Mouse (Mus musculus) 416B (cell line): ENCODE measurements around the gene Thap4.
A peak's percentile ranks its signal among the peaks of the same experiment; 100 is the strongest.
"Not testable (repeated sequence)": the region's sequence is repeated elsewhere in the genome, so short reads cannot be mapped to it uniquely, and the experiment has no call there.

ENCODE experiments used
- DNase-seq: peaks from one replicate; pipeline ENCODE4 v3.0.0; 2011; ENCODE audit warnings: low read depth

Thap4 gene

GRCm38 (mm10) chr1:93754573-93755290 is at the start of gene Thap4:
Thap4 (minus strand) TSS chr1:93754864.
- peak; percentile 87 for DNase-seq

GRCm38 (mm10) chr1:93803556-93804507 is 49.2 kb upstream of the Thap4 start, which contains the start of gene Ing5:
Ing5 (plus strand) TSS chr1:93803965.
- peak; percentile 97 for DNase-seq

- peak; percentile 73 for DNase-seq
These were observed 48.1 kb upstream of the Thap4 start for GRCm38 (mm10) chr1:93802771-93803170.

GRCm38 (mm10) chr1:93801741-93802238 is 47.1 kb upstream of the Thap4 start, which contains the start of gene Dtymk:
Dtymk (minus strand) TSS chr1:93801934.
- peak; percentile 99 for DNase-seq

- peak; percentile 49 for DNase-seq
These were observed 46.2 kb upstream of the Thap4 start for GRCm38 (mm10) chr1:93800670-93801503.

- DNase-seq, result no peak
These were observed 41.2 kb upstream of the Thap4 start for GRCm38 (mm10) chr1:93795886-93796285.

GRCm38 (mm10) chr1:93794526-93794925 is 39.9 kb upstream of the Thap4 start:
- DNase-seq, result peak; percentile 60

GRCm38 (mm10) chr1:93786912-93787311 is 32.2 kb upstream of the Thap4 start:
- no peak for DNase-seq

GRCm38 (mm10) chr1:93776686-93777085 is 22.0 kb upstream of the Thap4 start:
- DNase-seq, result no peak

GRCm38 (mm10) chr1:93769901-93770300 is 15.2 kb upstream of the Thap4 start:
- DNase-seq, result no peak

GRCm38 (mm10) chr1:93767600-93767999 is 12.9 kb upstream of the Thap4 start:
- no peak for DNase-seq

- DNase-seq, result no peak
These were observed 10.4 kb upstream of the Thap4 start for GRCm38 (mm10) chr1:93764871-93765591.

- DNase-seq, result not testable (repeated sequence)
These were observed 8.9 kb upstream of the Thap4 start for GRCm38 (mm10) chr1:93763531-93763930.

- DNase-seq, result peak; percentile 53
These were observed 5.4 kb upstream of the Thap4 start for GRCm38 (mm10) chr1:93760076-93760475.

- no peak for DNase-seq
These were observed 1.5 kb upstream of the Thap4 start for GRCm38 (mm10) chr1:93756154-93756553.

- no peak for DNase-seq
These were observed 954 bp upstream of the Thap4 start for GRCm38 (mm10) chr1:93755618-93756017.

GRCm38 (mm10) chr1:93755291-93755610 is 587 bp upstream of the Thap4 start:
- DNase-seq, result peak; percentile 52

GRCm38 (mm10) chr1:93753911-93754572 is 622 bp downstream of the Thap4 start:
- DNase-seq, result peak; percentile 30

- no peak for DNase-seq
These were observed 3.4 kb downstream of the Thap4 start, which contains the start of gene Atg4b for GRCm38 (mm10) chr1:93751290-93751689. Atg4b (plus strand) TSS chr1:93751500.

- peak; percentile 86 for DNase-seq
These were observed 6.1 kb downstream of the Thap4 start for GRCm38 (mm10) chr1:93748539-93748938.
